Mouse (Mus musculus) liver, embryonic 16.5 days (tissue): Measurements from ENCODE around the gene Ext2. TPM values are rescaled to one million over a fixed set of nuclear protein-coding genes. Genes with fewer than 3 reads are reported as not detected.

Source experiments
- ATAC-seq: fragments of 200-750 bp; cut with Nextera tagmentation; 2 replicates; pipeline ENCODE4 v1.8.0; 2017; ENCODE audit warnings: low read depth, mild to moderate bottlenecking, moderate number of reproducible peaks, moderate library complexity
- H3K27ac ChIP-seq: fragments of 300-500 bp; sonication (generic); 2 replicates; pipeline ENCODE4 v1.5.1; 2014; ENCODE audit warnings: mild to moderate bottlenecking, low read length
- H3K27me3 ChIP-seq: fragments of 300-500 bp; sonication (generic); 2 replicates; pipeline ENCODE4 v1.6.1; 2014; ENCODE audit warnings: low read depth, low read length, mixed read lengths; ENCODE audit not compliant: control insufficient read depth, insufficient read depth
- H3K36me3 ChIP-seq: fragments of 300-500 bp; sonication (generic); 2 replicates; pipeline ENCODE4 v1.6.1; 2014; ENCODE audit warnings: mild to moderate bottlenecking; ENCODE audit not compliant: control insufficient read depth, insufficient read depth
- H3K4me1 ChIP-seq: fragments of 300-500 bp; sonication (generic); 2 replicates; pipeline ENCODE4 v1.6.1; 2014; ENCODE audit warnings: low read depth, low read length, mixed read lengths; ENCODE audit not compliant: control insufficient read depth
- H3K4me2 ChIP-seq: fragments of 300-500 bp; sonication (generic); 2 replicates; pipeline ENCODE4 v1.6.1; 2014; ENCODE audit warnings: low read depth, low read length, mixed read lengths
- H3K4me3 ChIP-seq: fragments of 300-500 bp; sonication (generic); 2 replicates; pipeline ENCODE4 v1.5.1; 2014; ENCODE audit warnings: low read depth, mild to moderate bottlenecking, low read length
- H3K9ac ChIP-seq: fragments of 300-500 bp; sonication (generic); 2 replicates; pipeline ENCODE4 v1.6.1; 2014; ENCODE audit warnings: low read depth, low read length
- H3K9me3 ChIP-seq: fragments of 300-500 bp; sonication (generic); replicated peaks from 2 replicates; pipeline ENCODE4 v1.6.1; 2016; ENCODE audit warnings: low read length; ENCODE audit not compliant: control insufficient read depth
- WGBS: fragments of 180-500 bp; shearing (Covaris S2); extraction: QIAGEN DNeasy Blood & Tissue Kit; methylation state at CpG from one replicate; pipeline ENCODE4 v1.1.7; 2014; ENCODE audit not compliant: insufficient replicate concordance; 5-methylcytosine and 5-hydroxymethylcytosine counted together
- polyA plus RNA-seq: library from polyadenylated mRNA; unstranded; fragments of >200 nt; fragmentation: Nextera tagmentation; extraction: Ambion mirVana; gene quantifications from 2 replicates; pipeline ENCODE4 v1.2.1, GENCODE M21; 2015

The Ext2 gene
- polyA plus RNA-seq, 1 experiment from 2014 or later: 27.0 TPM

GRCm38 (mm10) chr2:93624665-93625408 lies 197.5 kb downstream of the Ext2 start:
- Histone ChIP-seq H3K4me3 (no peak overlapping the region), H3K4me1 (no peaks in the 10 kb centered on the region), H3K27me3 (no peaks in the 10 kb centered on the region), H3K27ac (no peak overlapping the region), H3K4me2 (no peak overlapping the region), H3K9me3 (no peaks in the 10 kb centered on the region), H3K36me3 (no peaks in the 10 kb centered on the region), H3K9ac (no peak overlapping the region)
- no peak for ATAC-seq
- WGBS: 24% methylated on average over 13 of the region's 13 CpGs

- Histone ChIP-seq H3K4me3 (no peak overlapping the region), H3K9me3 (no peaks in the 10 kb centered on the region), H3K4me1 (no peaks in the 10 kb centered on the region), H3K9ac (no peak overlapping the region), H3K4me2 (no peak overlapping the region), H3K27me3 (no peaks in the 10 kb centered on the region), H3K36me3 (no peaks in the 10 kb centered on the region), H3K27ac (no peak overlapping the region)
- no peak for ATAC-seq
- WGBS: 65% methylated on average over 5 of the region's 5 CpGs
Measured at GRCm38 (mm10) chr2:93619208-93619849, 203.0 kb downstream of the Ext2 start.

- Histone ChIP-seq H3K27me3 (no peaks in the 10 kb centered on the region), H3K4me2 (no peak overlapping the region), H3K9ac (no peak overlapping the region), H3K9me3 (no peaks in the 10 kb centered on the region), H3K4me1 (no peaks in the 10 kb centered on the region), H3K27ac (no peak overlapping the region), H3K4me3 (no peak overlapping the region), H3K36me3 (no peaks in the 10 kb centered on the region)
- no peak for ATAC-seq
- WGBS: 59% methylated on average over 19 of the region's 19 CpGs
Measured at GRCm38 (mm10) chr2:93618447-93619199, 203.7 kb downstream of the Ext2 start.

- Histone ChIP-seq H3K4me3 (no peak overlapping the region), H3K27ac (no peak overlapping the region), H3K4me2 (no peak overlapping the region), H3K27me3 (no peaks in the 10 kb centered on the region), H3K9ac (no peak overlapping the region), H3K4me1 (no peaks in the 10 kb centered on the region), H3K36me3 (no peaks in the 10 kb centered on the region), H3K9me3 (no peaks in the 10 kb centered on the region)
- no peak for ATAC-seq
- WGBS: 65% methylated on average over 27 of the region's 27 CpGs
Measured at GRCm38 (mm10) chr2:93615845-93616689, 206.3 kb downstream of the Ext2 start.

- Histone ChIP-seq H3K27ac (no peak overlapping the region), H3K9me3 (no peaks in the 10 kb centered on the region), H3K9ac (no peak overlapping the region), H3K36me3 (no peaks in the 10 kb centered on the region), H3K4me1 (no peaks in the 10 kb centered on the region), H3K4me3 (no peak overlapping the region), H3K4me2 (no peak overlapping the region), H3K27me3 (no peaks in the 10 kb centered on the region)
- WGBS: 54% methylated on average over 7 of the region's 7 CpGs
- ATAC-seq: peak; percentile 61; the same call in 1 of the 2 replicates
Measured at GRCm38 (mm10) chr2:93613020-93613419, 209.3 kb downstream of the Ext2 start.

Other genes with a start within 250 kb of the Ext2 start
- gene Alx4, start 180.2 kb downstream of the Ext2 start, polyA plus RNA-seq: 0.02 TPM in 1 of 2 replicates, not detected in the other
- gene Accs, start 27.4 kb upstream of the Ext2 start, polyA plus RNA-seq: 1.0 and 1.4 TPM in 2 replicates
- not detected in 2 replicates for gene Accsl, start 46.6 kb upstream of the Ext2 start, polyA plus RNA-seq
- 1.2 and 1.7 TPM in 2 replicates for gene Gm13889, start 134.6 kb upstream of the Ext2 start, polyA plus RNA-seq
- not detected in 2 replicates for gene Gm27027, start 173.8 kb upstream of the Ext2 start, polyA plus RNA-seq
- 26.0 and 28.0 TPM in 2 replicates for gene Alkbh3, start 188.2 kb upstream of the Ext2 start, polyA plus RNA-seq